Mouse (Mus musculus) hindlimb bud, embryonic 11.5 days (tissue): ENCODE results near the gene Top1.

Experiments used
- DNase-seq: peaks from one replicate; pipeline ENCODE4 v3.0.0-alpha.2; 2012; ENCODE audit warnings: low read depth, low spot score; ENCODE audit errors: extremely low spot score

Top1 gene

GRCm38 (mm10) chr2:160740521-160741156, 95.0 kb downstream of the Top1 start:
- no peak for DNase-seq

DNA sequence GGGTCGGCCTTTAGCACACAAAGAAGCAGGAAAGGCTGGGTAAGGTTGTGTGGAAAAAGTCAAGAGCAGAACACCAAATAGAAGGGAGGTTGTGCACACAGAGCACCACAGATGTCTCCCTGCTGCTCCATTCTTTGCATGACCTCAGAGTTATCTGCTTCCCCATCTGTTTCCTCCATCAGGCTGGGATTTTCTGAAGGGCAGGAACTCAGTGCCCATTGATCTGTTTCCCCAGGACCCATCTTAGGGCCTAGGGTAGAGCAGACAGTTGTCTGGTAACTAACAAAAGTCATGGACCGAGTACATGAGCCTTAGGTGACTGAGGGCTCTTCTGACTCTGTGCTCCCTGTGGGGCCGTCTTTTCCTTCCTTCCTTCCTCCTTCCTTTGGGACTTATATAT, 95.9 kb downstream of the Top1 start:
- no peak for DNase-seq

DNA sequence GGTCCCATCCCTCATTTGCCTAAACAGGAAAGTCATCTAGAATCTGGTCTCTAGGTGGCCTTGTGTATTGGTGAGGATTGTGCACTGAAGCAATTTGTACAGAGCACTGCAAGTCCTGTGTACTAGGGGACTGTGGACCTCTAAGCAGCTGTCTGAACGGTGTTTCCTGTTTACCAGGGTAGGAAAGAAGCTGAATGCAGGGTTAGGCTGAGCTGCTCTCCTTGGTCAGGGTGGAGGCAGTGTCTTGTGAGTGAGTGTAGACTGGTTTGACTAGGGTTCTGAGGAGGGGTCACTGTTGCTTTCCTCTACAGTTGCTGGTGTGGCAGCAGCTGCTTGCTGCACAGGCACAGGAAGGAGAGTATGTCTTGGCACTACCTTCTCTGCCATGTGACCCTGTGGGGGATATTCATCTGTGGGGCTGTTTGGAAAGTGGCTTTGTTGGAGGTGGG, 96.5 kb downstream of the Top1 start:
- no peak for DNase-seq

DNA sequence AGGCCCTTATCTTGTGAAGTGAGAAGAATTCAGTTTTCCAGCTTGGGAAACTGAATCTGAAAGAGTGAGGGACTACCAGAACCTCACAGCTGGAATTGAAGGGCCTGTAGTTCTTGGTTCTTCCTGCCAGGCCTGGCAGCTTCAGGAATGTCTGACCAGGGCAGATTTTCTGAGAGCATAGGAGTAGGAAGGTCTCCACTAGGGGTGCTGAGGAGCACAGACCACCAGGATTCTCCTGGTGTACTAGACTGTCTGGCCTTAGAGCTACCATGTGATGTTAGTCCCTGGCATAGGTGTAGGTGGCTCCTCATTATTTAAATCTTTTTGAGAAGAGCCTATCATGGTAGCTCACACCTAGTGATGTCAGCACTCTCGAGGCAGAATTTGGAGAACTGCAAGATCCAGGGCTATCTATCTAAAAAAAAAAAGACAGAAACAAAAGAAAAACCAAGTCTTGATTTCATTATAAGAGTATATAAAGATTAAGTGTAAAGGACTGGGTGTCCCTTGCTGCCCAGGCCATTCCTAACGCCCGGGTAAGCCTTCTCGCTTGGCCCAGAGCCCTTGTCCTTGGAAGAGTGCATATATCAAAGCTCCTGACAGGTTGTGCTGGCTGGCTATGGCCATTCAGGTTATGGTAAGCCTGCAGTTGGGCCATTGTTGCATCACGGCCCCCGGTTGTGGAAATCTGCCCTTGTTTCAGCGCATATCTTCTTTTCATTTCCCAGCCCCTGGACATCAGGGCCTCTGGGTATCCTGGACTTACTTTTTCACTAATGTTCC, 98.5 kb downstream of the Top1 start:
- no peak for DNase-seq

- DNase-seq = no peak
Observed at GRCm38 (mm10) chr2:160744823-160745210, 99.1 kb downstream of the Top1 start.

GRCm38 (mm10) chr2:160745497-160745896, 99.8 kb downstream of the Top1 start:
- no peak for DNase-seq

GRCm38 (mm10) chr2:160746637-160747036, 100.9 kb downstream of the Top1 start:
- no peak for DNase-seq

DNA sequence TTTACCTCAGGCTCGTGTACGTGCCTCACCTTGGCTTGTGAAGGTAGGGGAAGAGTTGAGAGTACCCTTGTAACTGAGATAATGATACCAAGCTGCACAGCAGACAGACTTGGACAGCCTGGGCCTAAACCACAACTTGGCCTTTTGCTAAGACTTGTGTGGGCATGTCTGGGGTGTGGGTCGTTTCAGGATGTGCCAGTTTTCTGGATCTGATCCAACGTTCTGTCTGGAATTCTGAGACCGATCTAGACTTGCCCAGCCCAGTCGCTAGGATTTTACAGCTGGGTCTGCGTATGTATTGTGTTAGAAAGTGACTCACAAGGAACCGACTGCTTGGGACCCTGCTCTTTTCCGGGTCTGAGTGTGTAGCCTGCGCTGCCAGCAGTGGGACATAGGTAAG, 101.4 kb downstream of the Top1 start:
- DNase-seq = no peak

- no peak for DNase-seq
Observed at GRCm38 (mm10) chr2:160756583-160757203, 111.0 kb downstream of the Top1 start.

GRCm38 (mm10) chr2:160760433-160761184, 114.9 kb downstream of the Top1 start:
- no peak for DNase-seq

DNA sequence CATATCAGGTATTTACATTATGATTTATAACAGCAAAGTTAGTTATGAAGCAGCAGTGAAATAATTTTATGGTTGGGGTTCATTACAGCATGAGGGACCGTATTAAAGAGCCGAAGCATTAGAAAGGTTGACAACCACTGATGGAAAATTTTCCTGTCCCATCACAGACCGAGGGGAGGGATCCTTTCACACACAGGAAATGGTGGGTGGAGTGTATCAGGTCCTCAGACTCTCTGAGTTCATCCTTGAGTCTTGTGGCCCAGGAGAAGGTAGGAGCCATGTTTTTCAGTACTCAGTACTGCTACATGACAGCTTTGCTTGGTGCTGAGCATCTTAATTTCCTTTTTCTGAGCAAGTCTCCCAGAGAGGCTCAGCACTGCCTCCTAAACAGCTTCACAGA, 118.1 kb downstream of the Top1 start:
- DNase-seq = no peak

DNA sequence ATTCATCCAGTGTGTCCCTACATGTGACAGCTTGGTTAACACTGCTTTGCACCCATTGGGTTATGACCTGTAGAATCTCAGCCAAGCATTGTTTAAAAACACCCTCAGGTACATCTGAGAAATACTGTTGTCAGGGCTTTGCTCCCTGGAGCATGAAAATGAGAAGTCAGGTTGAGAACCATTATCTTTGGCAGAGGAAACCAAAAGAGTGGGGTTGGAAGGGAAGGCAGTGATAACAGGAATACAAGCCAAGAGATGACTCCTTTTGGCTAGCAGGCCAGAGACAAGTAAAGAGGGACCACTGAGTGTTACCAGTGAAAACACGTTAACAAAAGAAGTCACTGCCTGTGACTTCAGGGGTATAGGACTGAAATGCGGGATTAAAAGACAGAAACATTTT, 118.7 kb downstream of the Top1 start:
- no peak for DNase-seq

- DNase-seq = no peak
Observed at GRCm38 (mm10) chr2:160765096-160765495, 119.4 kb downstream of the Top1 start.

GRCm38 (mm10) chr2:160766371-160766771, 120.7 kb downstream of the Top1 start:
- no peak for DNase-seq

- DNase-seq = no peak
Observed at GRCm38 (mm10) chr2:160767201-160767600, 121.5 kb downstream of the Top1 start.

DNA sequence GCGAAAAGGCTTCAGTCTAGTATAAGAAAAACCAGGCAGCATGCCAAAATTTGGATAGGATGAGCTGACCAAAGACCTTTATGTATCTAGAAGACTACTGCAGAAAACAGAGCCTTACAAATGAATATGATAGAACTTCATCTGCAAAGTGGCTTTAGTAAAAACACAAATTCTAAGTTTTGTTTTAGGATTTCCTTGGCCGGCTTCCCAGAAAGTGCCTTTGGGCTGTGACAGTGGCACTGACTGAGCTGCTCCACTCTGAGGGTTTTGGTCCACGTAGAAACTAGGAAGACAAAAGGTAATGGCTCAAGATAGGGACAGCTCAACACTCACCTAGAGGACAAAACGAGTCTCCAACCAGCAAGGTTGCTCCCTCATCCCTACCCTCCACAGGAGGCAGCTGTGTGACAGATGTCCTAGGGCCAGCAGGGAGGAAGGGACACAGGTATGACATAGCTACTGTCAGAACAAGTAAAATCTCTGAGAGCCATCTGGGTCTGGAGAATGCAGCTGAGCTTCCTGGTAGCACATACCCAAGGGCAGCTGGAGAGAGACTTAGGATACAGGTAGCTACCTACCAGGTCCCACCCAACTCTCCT, 122.5 kb downstream of the Top1 start:
- DNase-seq = no peak

DNA sequence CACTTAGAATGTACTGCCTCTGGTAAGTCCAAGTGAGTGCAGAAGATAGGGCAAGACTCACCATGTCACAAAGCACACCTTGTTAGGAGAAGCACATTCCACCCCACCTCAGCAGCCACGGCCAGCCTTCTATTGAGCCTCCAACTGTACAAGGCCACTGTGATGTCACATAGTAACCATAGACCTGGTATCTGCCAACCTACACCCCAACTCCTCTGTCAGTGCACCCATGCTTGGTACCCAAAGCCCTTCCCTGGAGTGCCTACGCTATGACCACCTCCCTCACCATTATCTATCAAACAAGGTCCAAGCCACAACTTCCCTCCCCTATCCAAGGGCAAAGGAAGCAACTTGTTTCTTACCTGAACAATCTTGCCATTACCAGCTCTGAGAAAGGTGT, 123.3 kb downstream of the Top1 start:
- no peak for DNase-seq

DNA sequence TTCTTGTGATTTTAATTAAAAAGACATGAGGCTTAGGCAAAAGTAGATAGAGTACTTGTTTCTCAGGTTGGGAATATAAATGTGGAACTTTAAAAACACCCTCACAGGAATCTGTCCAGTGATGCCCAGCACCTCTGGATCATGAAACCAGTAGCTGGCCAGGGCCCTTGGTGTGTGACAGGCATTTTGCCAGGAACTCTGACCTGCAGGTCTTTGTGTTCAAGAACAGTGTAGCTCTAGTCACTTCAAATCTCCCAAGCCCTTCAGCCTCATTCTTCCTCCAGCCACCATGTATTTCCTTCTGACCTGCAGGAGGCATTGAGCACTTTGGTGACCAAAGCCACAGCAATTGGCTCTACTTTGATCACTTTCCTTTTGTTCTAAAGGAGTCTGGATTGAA, 124.7 kb downstream of the Top1 start:
- no peak for DNase-seq

DNA sequence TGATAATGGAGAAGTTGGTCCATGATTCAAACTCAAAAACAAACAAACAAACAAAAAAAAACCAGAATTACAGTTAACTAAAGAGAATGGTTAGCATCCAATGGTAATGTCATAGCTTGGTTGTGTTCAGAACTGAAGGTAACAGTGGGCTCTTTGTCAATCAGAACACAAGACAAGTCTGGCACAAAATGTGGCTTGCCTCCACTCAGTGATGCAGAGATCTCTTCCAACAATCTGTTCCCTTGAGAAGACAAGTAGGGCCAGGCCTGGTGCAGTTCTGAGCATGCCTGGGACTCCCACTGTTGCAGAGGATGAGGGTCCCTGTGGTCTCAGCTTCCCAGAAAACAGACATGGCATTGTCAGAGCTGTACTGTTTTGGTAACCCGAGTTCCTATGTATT, 125.2 kb downstream of the Top1 start:
- no peak for DNase-seq

- no peak for DNase-seq
Observed at GRCm38 (mm10) chr2:160771325-160772276, 125.9 kb downstream of the Top1 start.
